Mouse (Mus musculus) megakaryocyte, embryonic 14.5 days (primary cell): ENCODE results near the gene Braf.

ENCODE experiments used
- FLI1 ChIP-seq: IDR thresholded peaks from 2 replicates; pipeline ENCODE4 v1.6.1; 2012; ENCODE audit warnings: low read length, inconsistent platforms, mixed read lengths
- GATA1 ChIP-seq: IDR thresholded peaks from 3 replicates; pipeline ENCODE4 v1.6.1; 2012; ENCODE audit warnings: mixed read lengths, low read length, inconsistent platforms, borderline replicate concordance

DNA sequence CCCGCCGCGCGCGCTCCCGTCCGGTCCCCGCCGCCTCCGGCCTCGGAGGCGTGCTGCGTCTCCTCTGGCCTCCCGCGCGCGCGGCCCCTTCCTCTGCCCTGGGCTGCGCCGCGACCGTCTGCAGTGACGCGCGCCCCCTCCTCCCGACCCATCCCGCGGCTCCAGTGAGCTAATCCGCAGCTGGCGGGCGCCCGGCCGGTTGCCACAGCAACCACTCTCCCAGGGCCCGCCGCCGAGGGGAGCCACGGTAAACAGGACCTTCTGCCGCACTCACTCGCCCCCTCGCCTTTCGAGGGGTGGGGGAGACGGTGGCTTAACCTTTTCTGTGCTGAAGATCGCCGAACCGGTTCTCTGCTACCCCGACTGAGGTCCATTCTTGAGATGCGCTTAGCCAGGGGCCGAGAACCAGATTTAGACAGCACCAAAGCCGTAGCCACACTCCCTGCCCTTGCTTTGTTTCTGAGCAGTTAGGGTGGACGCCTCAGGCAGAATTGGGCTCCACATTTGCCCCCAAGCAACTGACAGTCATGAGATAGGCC is 167.5 kb downstream of the Braf start, which contains the start of gene Dennd2a:
- TF ChIP-seq FLI1 (no peak), GATA1 (no peak)
